Mouse (Mus musculus): Measurements from ENCODE around the gene Bola1. TPM values are rescaled to one million over a fixed set of nuclear protein-coding genes. Genes with fewer than 3 reads are reported as not detected.
"Not testable (repeated sequence)": the region's sequence is repeated elsewhere in the genome, so short reads cannot be mapped to it uniquely, and the experiment has no call there.

Gene Bola1
- 40.0 and 43.5 TPM in 2 replicates for polyA plus RNA-seq (2015; fragmentation: Nextera tagmentation; extraction: Ambion mirVana)

GRCm38 (mm10) chr3:96219661-96220130 is at the start of gene Bola1, which contains the start of gene Hist2h2ab:
Bola1 (minus strand) TSS chr3:96219709.
Hist2h2ab (plus strand) TSS chr3:96219865.
- H3K9ac ChIP-seq (ENCODE audit: low read length) = peak within 1 kb of the TSS; percentile 94
- peak within 1 kb of the TSS; percentile 91 for H3K4me2 ChIP-seq (ENCODE audit: low read depth, low read length)
- H3K4me3 ChIP-seq (ENCODE audit: low read length) = peak within 1 kb of the TSS; percentile 77
- H3K27me3 ChIP-seq (ENCODE audit: control insufficient read depth, insufficient read depth, low read length) = no peaks in the 10 kb centered on the region
- ATAC-seq (replicated peaks; ENCODE audit: extremely low read depth, insufficient read depth, low FRiP score) = peak; percentile 79
- peak within 1 kb of the TSS; percentile 100 for H3K27ac ChIP-seq (ENCODE audit: low read length)
- H3K36me3 ChIP-seq (ENCODE audit: control insufficient read depth, insufficient read depth) = no peaks in the 10 kb centered on the region
- H3K9me3 ChIP-seq (replicated peaks; ENCODE audit: control insufficient read depth, low read length) = no peaks in the 10 kb centered on the region
- under 1% methylated on average over 36 of the region's 37 CpGs for WGBS
- H3K4me1 ChIP-seq (ENCODE audit: control insufficient read depth, insufficient read depth, low read length) = peaks cover 26% of the 10 kb centered on the region

GRCm38 (mm10) chr3:96268776-96269378 is 49.4 kb upstream of the Bola1 start:
- Histone ChIP-seq H3K4me2 (ENCODE audit: low read depth, low read length) (peak overlapping the region; percentile 83), H3K27ac (ENCODE audit: low read length) (peak overlapping the region; percentile 91), H3K4me3 (ENCODE audit: low read length) (peak overlapping the region; percentile 72), H3K4me1 (ENCODE audit: control insufficient read depth, insufficient read depth, low read length) (peaks cover 14% of the 10 kb centered on the region), H3K9ac (ENCODE audit: low read length) (peak overlapping the region; percentile 73)
- not testable (repeated sequence) for H3K9me3 ChIP-seq (replicated peaks; ENCODE audit: control insufficient read depth, low read length); H3K36me3 ChIP-seq (ENCODE audit: control insufficient read depth, insufficient read depth); H3K27me3 ChIP-seq (ENCODE audit: control insufficient read depth, insufficient read depth, low read length)
- WGBS = under 1% methylated on average over 12 of the region's 44 CpGs
- ATAC-seq (replicated peaks; ENCODE audit: extremely low read depth, insufficient read depth, low FRiP score) = peak; percentile 31

GRCm38 (mm10) chr3:96268051-96268775 is 48.7 kb upstream of the Bola1 start, which contains the start of gene Hist2h3b:
Hist2h3b (plus strand) TSS chr3:96268654.
- 29% methylated on average over 26 of the region's 30 CpGs for WGBS
- Histone ChIP-seq H3K4me1 (ENCODE audit: control insufficient read depth, insufficient read depth, low read length) (peaks cover 16% of the 10 kb centered on the region), H3K9me3 (replicated peaks; ENCODE audit: control insufficient read depth, low read length) (no peaks in the 10 kb centered on the region), H3K4me3 (ENCODE audit: low read length) (peak within 1 kb of the TSS; percentile 72), H3K27ac (ENCODE audit: low read length) (peak within 1 kb of the TSS; percentile 91), H3K27me3 (ENCODE audit: control insufficient read depth, insufficient read depth, low read length) (no peaks in the 10 kb centered on the region), H3K4me2 (ENCODE audit: low read depth, low read length) (peak within 1 kb of the TSS; percentile 83), H3K36me3 (ENCODE audit: control insufficient read depth, insufficient read depth) (no peaks in the 10 kb centered on the region), H3K9ac (ENCODE audit: low read length) (peak within 1 kb of the TSS; percentile 73)
- peak; percentile 49 for ATAC-seq (replicated peaks; ENCODE audit: extremely low read depth, insufficient read depth, low FRiP score)

- H3K27me3 ChIP-seq (ENCODE audit: control insufficient read depth, insufficient read depth, low read length) = no peaks in the 10 kb centered on the region
- H3K4me3 ChIP-seq (ENCODE audit: low read length) = no peak overlapping the region
- H3K4me1 ChIP-seq (ENCODE audit: control insufficient read depth, insufficient read depth, low read length) = peaks cover 16% of the 10 kb centered on the region
- no peaks in the 10 kb centered on the region for H3K9me3 ChIP-seq (replicated peaks; ENCODE audit: control insufficient read depth, low read length)
- no peak for ATAC-seq (replicated peaks; ENCODE audit: extremely low read depth, insufficient read depth, low FRiP score)
- H3K4me2 ChIP-seq (ENCODE audit: low read depth, low read length) = peak overlapping the region; percentile 64; the same call in 1 of the 2 replicates
- H3K36me3 ChIP-seq (ENCODE audit: control insufficient read depth, insufficient read depth) = no peaks in the 10 kb centered on the region
- no peak overlapping the region; the same call in 1 of the 2 replicates for H3K9ac ChIP-seq (ENCODE audit: low read length)
- 80% methylated on average over 4 of the region's 4 CpGs for WGBS
- H3K27ac ChIP-seq (ENCODE audit: low read length) = peak overlapping the region; percentile 88
Observed at GRCm38 (mm10) chr3:96267541-96267940, 48.0 kb upstream of the Bola1 start.

GRCm38 (mm10) chr3:96266132-96266710 is 46.7 kb upstream of the Bola1 start:
- Histone ChIP-seq H3K9me3 (replicated peaks; ENCODE audit: control insufficient read depth, low read length) (no peaks in the 10 kb centered on the region), H3K36me3 (ENCODE audit: control insufficient read depth, insufficient read depth) (no peaks in the 10 kb centered on the region), H3K9ac (ENCODE audit: low read length) (no peak overlapping the region), H3K27me3 (ENCODE audit: control insufficient read depth, insufficient read depth, low read length) (no peaks in the 10 kb centered on the region), H3K4me3 (ENCODE audit: low read length) (no peak overlapping the region), H3K4me2 (ENCODE audit: low read depth, low read length) (no peak overlapping the region), H3K4me1 (ENCODE audit: control insufficient read depth, insufficient read depth, low read length) (peaks cover 22% of the 10 kb centered on the region), H3K27ac (ENCODE audit: low read length) (no peak overlapping the region)
- WGBS = 65% methylated on average over 8 of the region's 8 CpGs
- ATAC-seq (replicated peaks; ENCODE audit: extremely low read depth, insufficient read depth, low FRiP score) = no peak

- Histone ChIP-seq H3K27me3 (ENCODE audit: control insufficient read depth, insufficient read depth, low read length) (no peaks in the 10 kb centered on the region; the same call in 1 of the 2 replicates), H3K4me2 (ENCODE audit: low read depth, low read length) (peak overlapping the region; percentile 91), H3K36me3 (ENCODE audit: control insufficient read depth, insufficient read depth) (no peaks in the 10 kb centered on the region), H3K27ac (ENCODE audit: low read length) (peak overlapping the region; percentile 98), H3K4me1 (ENCODE audit: control insufficient read depth, insufficient read depth, low read length) (peaks cover 19% of the 10 kb centered on the region), H3K9ac (ENCODE audit: low read length) (peak overlapping the region; percentile 77), H3K4me3 (ENCODE audit: low read length) (peak overlapping the region; percentile 71), H3K9me3 (replicated peaks; ENCODE audit: control insufficient read depth, low read length) (no peaks in the 10 kb centered on the region)
- WGBS = 79% methylated on average over 7 of the region's 7 CpGs
- ATAC-seq (replicated peaks; ENCODE audit: extremely low read depth, insufficient read depth, low FRiP score) = no peak
Observed at GRCm38 (mm10) chr3:96264404-96264949, 45.0 kb upstream of the Bola1 start.

- Histone ChIP-seq H3K27ac (ENCODE audit: low read length) (peak overlapping the region; percentile 98), H3K4me2 (ENCODE audit: low read depth, low read length) (peak overlapping the region; percentile 91), H3K27me3 (ENCODE audit: control insufficient read depth, insufficient read depth, low read length) (no peaks in the 10 kb centered on the region; the same call in 1 of the 2 replicates), H3K4me1 (ENCODE audit: control insufficient read depth, insufficient read depth, low read length) (peaks cover 19% of the 10 kb centered on the region), H3K36me3 (ENCODE audit: control insufficient read depth, insufficient read depth) (no peaks in the 10 kb centered on the region), H3K9me3 (replicated peaks; ENCODE audit: control insufficient read depth, low read length) (no peaks in the 10 kb centered on the region), H3K4me3 (ENCODE audit: low read length) (peak overlapping the region; percentile 71), H3K9ac (ENCODE audit: low read length) (peak overlapping the region; percentile 77)
- ATAC-seq (replicated peaks; ENCODE audit: extremely low read depth, insufficient read depth, low FRiP score) = peak; percentile 3; the same call in 1 of the 2 replicates
- 6% methylated on average over 27 of the region's 27 CpGs for WGBS
Observed at GRCm38 (mm10) chr3:96263558-96264403, 44.3 kb upstream of the Bola1 start.

GRCm38 (mm10) chr3:96262979-96263550 is 43.6 kb upstream of the Bola1 start, which contains the start of gene Hist2h4:
Hist2h4 (minus strand) TSS chr3:96263311.
- Histone ChIP-seq H3K9ac (ENCODE audit: low read length) (peak within 1 kb of the TSS; percentile 87), H3K27ac (ENCODE audit: low read length) (peak within 1 kb of the TSS; percentile 98), H3K4me3 (ENCODE audit: low read length) (peak within 1 kb of the TSS; percentile 71), H3K4me2 (ENCODE audit: low read depth, low read length) (peak within 1 kb of the TSS; percentile 91), H3K27me3 (ENCODE audit: control insufficient read depth, insufficient read depth, low read length) (no peaks in the 10 kb centered on the region; the same call in 1 of the 2 replicates), H3K9me3 (replicated peaks; ENCODE audit: control insufficient read depth, low read length) (no peaks in the 10 kb centered on the region), H3K4me1 (ENCODE audit: control insufficient read depth, insufficient read depth, low read length) (peaks cover 17% of the 10 kb centered on the region), H3K36me3 (ENCODE audit: control insufficient read depth, insufficient read depth) (no peaks in the 10 kb centered on the region)
- WGBS = under 1% methylated on average over 40 of the region's 40 CpGs
- ATAC-seq (replicated peaks; ENCODE audit: extremely low read depth, insufficient read depth, low FRiP score) = peak; percentile 85
